Mouse (Mus musculus) embryo, embryonic 9.5 days (tissue): ENCODE measurements around the gene Krtcap2.
"Not testable (repeated sequence)": the region's sequence is repeated elsewhere in the genome, so short reads cannot be mapped to it uniquely, and the experiment has no call there.

ENCODE experiments used
- DNase-seq: peaks from one replicate; pipeline ENCODE4 v3.0.0-alpha.2; 2017; ENCODE audit errors: extremely low spot score

Gene Krtcap2

GRCm38 (mm10) chr3:89245688-89246171 is at the start of gene Krtcap2:
Gene Krtcap2 (plus strand): TSS chr3:89245966.
- peak; percentile 61 for DNase-seq

DNA sequence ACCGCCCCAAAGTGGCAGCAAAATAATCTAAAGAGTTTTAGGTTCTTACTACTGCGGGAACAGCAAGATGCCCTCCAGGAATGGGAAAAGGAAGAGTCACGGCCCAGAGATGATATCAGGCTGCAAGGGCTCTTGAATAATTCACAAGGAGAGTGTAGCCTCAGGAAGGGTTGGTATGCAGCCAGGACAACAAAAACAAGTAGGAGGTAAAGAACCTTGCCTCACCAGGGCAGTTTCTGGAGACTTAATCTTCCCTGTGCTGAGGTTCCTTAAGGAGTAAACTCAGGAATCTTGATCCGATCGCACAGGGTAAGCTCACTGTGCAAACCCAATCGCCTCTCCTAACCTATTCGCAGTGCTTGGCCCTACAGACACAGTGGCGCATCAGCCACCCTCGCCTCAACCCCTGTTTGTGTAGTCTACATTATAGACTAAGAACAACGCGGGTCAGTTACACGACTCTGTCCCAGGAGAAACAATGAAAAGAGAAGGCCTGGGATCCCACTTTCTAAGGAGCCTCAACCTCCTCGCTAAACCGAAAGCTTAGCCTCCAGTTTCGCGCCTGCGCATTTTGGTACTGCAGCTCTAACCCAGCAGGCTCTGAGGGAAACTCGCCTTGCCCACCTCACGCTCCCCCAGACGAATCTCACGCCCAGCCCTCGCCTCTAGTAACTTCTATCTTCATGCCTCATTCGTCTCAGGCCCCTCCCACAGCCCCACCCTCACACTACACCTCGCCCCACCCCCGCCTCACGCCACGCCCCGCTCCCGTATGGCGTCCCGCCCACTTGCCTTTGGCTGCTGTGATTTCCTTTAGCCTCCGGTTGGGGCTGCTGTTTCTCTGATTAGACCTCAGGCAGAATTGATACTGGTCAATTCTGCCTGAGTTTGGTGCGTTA is 49.5 kb upstream of the Krtcap2 start:
- DNase-seq = peak; percentile 97

- no peak for DNase-seq
Observed at GRCm38 (mm10) chr3:89199839-89200238, 45.9 kb upstream of the Krtcap2 start.

DNA sequence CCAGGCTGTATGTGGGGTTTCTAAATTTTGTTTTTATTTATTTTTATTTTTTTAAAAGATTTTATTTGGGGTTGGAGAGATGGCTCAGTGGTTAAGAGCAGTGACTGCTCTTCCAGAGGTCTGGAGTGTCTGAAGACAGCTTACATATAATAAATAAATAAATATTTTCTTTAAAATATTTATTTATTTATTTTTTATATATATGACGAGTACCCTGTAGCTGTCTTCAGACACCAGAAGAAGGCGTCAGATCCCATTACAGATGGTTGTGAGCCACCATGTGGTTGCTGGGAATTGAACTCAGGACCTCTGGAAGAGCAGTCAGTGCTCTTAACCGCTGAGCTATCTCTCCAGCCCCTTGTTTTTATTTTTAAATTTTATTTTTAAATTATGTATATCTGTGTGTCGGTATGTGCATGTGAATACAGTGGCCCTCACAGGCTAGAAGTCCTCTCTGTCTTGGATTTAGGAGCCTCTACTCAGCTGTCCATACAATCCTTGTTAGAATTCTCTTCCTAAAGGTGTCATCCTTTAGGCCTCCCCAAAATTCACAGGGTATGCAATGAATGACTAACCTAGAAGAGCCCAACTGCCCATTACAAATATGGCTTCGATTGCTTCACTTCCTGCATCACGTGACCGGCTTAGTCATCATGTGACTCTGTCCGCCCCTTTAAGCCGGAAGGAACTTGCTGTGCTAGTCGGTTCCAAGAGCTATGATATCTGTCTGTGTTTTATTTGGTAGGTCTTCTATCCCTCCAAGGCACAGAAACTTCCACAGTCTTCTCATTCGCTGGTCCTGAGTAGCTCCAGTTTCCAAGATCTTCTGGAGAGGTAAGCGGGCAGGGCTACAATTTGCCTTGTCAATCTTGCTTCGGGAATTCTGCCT is 43.3 kb upstream of the Krtcap2 start, which contains the start of gene Gba:
Gene Gba (plus strand): TSS at position 676 of the 889 bp plus-strand sequence.
- peak; percentile 89 for DNase-seq

GRCm38 (mm10) chr3:89203142-89203514 is 42.6 kb upstream of the Krtcap2 start:
- DNase-seq = no peak

DNA sequence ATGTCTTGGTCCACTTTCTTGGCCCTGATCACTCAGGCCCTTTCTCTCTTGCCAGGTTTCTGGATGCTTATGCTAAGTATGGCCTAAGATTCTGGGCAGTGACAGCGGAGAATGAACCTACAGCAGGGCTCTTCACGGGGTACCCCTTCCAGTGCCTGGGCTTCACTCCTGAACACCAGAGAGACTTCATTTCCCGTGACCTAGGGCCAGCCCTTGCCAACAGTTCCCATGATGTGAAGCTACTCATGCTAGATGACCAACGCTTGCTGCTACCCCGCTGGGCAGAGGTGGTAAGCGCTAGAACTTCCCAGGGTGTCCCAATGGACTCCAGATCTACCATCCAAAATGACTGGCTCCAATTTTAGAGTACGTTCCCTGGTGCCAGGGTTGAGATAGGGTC is 39.7 kb upstream of the Krtcap2 start:
- no peak for DNase-seq

DNA sequence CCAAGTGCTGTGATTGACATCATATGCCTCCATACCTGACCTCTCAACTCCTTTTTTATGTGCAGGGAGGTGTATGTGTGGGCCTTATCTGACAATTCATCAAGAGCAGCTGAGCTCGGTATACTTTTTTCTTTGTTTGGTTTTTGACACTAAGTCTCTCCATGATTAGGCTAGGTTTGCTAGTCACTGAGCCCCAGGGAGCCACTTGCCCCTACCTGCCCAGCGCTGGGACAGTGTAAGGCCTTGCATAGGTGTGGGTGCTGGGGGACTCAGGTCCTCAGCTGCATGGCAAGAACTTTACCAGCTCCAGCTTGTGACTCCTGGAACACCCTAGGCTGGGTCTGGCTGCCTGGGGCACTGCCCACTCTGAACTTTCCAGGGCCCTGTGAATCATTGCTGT is 39.1 kb upstream of the Krtcap2 start:
- no peak for DNase-seq

DNA sequence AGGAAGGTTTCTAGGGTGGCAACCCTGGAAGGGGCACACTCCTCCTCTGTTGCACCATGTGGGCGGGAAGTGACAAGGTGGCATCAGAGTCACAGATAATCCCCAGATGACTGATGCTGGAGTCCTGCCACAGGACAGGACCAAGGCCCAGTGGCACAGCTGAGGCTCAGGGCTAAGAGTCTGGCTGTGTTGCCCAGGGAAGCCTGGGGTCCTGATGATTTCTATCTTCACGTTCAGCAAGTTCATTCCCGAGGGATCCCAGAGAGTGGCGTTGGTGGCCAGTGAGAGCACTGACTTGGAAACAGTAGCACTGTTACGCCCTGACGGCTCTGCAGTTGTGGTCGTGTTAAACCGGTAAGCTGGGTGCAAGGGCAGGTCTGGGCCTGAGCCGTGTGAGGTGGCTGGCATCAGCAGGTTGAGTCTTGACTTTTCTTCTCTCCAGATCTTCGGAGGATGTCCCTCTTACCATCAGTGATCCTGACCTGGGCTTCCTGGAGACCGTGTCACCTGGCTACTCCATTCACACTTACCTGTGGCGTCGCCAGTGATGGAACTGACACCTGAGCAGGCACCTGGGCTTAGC is 37.6 kb upstream of the Krtcap2 start:
- DNase-seq = no peak

GRCm38 (mm10) chr3:89208736-89209135 is 37.0 kb upstream of the Krtcap2 start:
- no peak for DNase-seq

DNA sequence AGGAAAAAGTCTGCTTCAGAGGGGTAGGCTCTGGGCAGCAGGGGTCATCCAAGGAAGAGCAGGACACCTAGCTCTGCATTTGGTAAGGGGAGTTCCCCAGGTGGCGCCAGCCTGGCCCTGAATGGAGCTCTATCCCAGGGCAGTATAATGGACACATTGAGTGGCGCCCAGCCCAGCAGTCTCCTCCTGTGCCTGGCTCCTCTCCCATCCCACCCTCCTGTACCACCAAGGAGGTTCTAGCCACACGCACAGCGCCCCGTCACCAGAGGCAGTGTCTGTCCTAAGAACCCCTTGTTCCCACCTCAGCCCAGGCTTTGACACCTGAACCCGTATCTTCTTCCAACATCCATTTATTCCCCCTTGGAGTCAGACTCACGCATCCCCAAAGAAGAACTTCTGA is 36.0 kb upstream of the Krtcap2 start:
- no peak for DNase-seq

- DNase-seq = no peak
Observed at GRCm38 (mm10) chr3:89210162-89210561, 35.6 kb upstream of the Krtcap2 start.

- no peak for DNase-seq
Observed at GRCm38 (mm10) chr3:89210731-89211130, 35.0 kb upstream of the Krtcap2 start.

DNA sequence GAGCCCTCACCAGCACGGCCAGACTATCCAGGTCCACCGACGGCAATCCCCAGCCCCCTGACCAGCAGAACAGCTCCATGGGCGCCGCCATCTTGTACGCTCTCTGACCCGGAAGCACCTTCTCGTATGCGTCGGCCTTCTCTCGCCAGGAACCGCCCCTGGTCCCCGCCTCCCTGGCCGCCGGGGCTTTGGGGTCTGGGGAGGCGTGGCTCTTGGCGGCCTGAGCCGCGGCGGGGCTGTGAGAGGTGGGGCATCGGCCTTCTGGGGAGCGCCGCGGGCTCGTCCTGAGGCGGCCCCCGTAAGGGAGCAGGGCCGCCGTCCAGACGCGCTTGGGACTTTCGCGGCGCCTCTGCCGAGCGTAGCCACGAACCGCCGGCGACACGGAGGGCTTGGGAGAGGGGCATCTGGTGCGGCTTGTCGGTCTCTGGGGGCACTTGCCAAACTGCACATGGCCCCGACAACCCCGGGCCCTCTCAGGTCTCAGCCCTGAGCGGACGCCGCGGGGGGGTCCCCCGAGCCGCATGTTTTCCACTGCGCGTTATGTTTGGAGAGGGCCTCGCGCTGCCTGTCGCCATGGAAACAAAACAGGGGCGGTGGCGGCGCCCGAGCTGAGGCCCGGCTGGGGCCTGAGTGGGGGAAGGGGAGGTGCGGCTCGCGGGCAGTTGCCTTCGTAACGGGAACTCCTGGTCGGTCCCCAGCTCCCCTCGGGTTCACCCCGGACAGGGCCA is 31.8 kb upstream of the Krtcap2 start:
- DNase-seq = peak; percentile 96

- DNase-seq = peak; percentile 68
Observed at GRCm38 (mm10) chr3:89214681-89215411, 30.9 kb upstream of the Krtcap2 start, which contains the start of gene Thbs3. Gene Thbs3 (plus strand): TSS chr3:89215180.

DNA sequence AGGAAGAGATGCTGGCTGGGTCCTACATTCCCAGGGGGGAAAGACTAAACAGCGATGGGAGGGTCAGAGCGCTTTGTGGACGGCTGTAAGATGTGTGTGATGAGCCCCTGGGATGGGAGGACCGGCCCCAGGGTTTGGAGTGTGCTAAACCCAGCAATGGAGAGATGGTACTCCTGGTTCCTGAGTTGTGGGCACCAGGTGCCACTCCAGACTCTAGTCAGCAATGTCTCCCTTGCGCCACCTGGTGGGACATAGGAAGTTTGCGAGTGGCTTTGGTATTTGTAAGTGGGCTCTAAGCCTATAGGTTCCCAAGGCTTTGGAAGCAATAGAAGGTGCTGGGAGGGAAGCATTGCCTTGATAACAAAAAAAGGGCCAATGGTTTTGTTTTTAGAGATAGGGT is 29.9 kb upstream of the Krtcap2 start:
- DNase-seq = peak; percentile 85

GRCm38 (mm10) chr3:89216407-89216806 is 29.4 kb upstream of the Krtcap2 start:
- DNase-seq = not testable (repeated sequence)

GRCm38 (mm10) chr3:89218271-89218670 is 27.5 kb upstream of the Krtcap2 start:
- DNase-seq = no peak

- no peak for DNase-seq
Observed at GRCm38 (mm10) chr3:89219546-89219945, 26.2 kb upstream of the Krtcap2 start.

- DNase-seq = no peak
Observed at GRCm38 (mm10) chr3:89221167-89221566, 24.6 kb upstream of the Krtcap2 start.

- no peak for DNase-seq
Observed at GRCm38 (mm10) chr3:89224796-89225195, 21.0 kb upstream of the Krtcap2 start.
